Mouse (Mus musculus) kidney, postnatal 0 days (tissue): Measurements from ENCODE around the gene Ifi27l2a. TPM values are rescaled to one million over a fixed set of nuclear protein-coding genes. Genes with fewer than 3 reads are reported as not detected.
"Not testable (repeated sequence)": the region's sequence is repeated elsewhere in the genome, so short reads cannot be mapped to it uniquely, and the experiment has no call there.

Experiments
- ATAC-seq: fragments of 200-750 bp; cut with Nextera tagmentation; replicated peaks from 2 replicates; pipeline ENCODE4 v1.8.0; 2017; ENCODE audit warnings: low read depth, moderate number of reproducible peaks, moderate TSS enrichment, moderate library complexity; ENCODE audit not compliant: low FRiP score
- DNase-seq: peaks from one replicate; pipeline ENCODE4 v3.0.0-alpha.2; 2016; ENCODE audit warnings: low spot score
- H3K27ac ChIP-seq: fragments of 300-500 bp; sonication (generic); 2 replicates; pipeline ENCODE4 v1.5.1; 2014; ENCODE audit warnings: mild to moderate bottlenecking
- H3K27me3 ChIP-seq: fragments of 300-500 bp; sonication (generic); 2 replicates; pipeline ENCODE4 v1.6.1; 2014; ENCODE audit warnings: low read length, mixed read lengths; ENCODE audit not compliant: insufficient read depth
- H3K36me3 ChIP-seq: fragments of 300-500 bp; sonication (generic); 2 replicates; pipeline ENCODE4 v1.6.1; 2014; ENCODE audit warnings: low read length, mixed read lengths; ENCODE audit not compliant: insufficient read depth
- H3K4me1 ChIP-seq: fragments of 300-500 bp; sonication (generic); replicated peaks from 2 replicates; pipeline ENCODE4 v1.6.1; 2014; ENCODE audit warnings: antibody characterized with exemption, low read length, mixed read lengths; ENCODE audit not compliant: insufficient read depth
- H3K4me2 ChIP-seq: fragments of 300-500 bp; sonication (generic); 2 replicates; pipeline ENCODE4 v1.6.1; 2014; ENCODE audit warnings: mild to moderate bottlenecking, low read length, moderate library complexity, mixed read lengths
- H3K4me3 ChIP-seq: fragments of 300-500 bp; sonication (generic); replicated peaks from 2 replicates; pipeline ENCODE4 v1.5.1; 2014; ENCODE audit warnings: low read depth, low read length
- H3K9ac ChIP-seq: fragments of 300-500 bp; sonication (generic); 2 replicates; pipeline ENCODE4 v1.6.1; 2014; ENCODE audit warnings: low read depth, low read length
- H3K9me3 ChIP-seq: fragments of 300-500 bp; sonication (generic); replicated peaks from 2 replicates; pipeline ENCODE4 v1.6.1; 2016; ENCODE audit warnings: low read length, inconsistent platforms, mixed read lengths
- CTCF ChIP-seq: IDR thresholded peaks from 2 replicates; pipeline ENCODE4 v1.5.1; 2016; ENCODE audit warnings: antibody characterized with exemption, low read depth, mild to moderate bottlenecking, moderate library complexity
- WGBS: fragments of 180-500 bp; shearing (Covaris S2); extraction: QIAGEN DNeasy Blood & Tissue Kit; methylation state at CpG from one replicate; pipeline ENCODE4 v1.1.7; 2014; 5-methylcytosine and 5-hydroxymethylcytosine counted together
- polyA plus RNA-seq: library from polyadenylated mRNA; unstranded; fragments of >200 nt; fragmentation: Nextera tagmentation; extraction: Ambion mirVana; gene quantifications from 2 replicates; pipeline ENCODE4 v1.2.1, GENCODE M21; 2015

Ifi27l2a gene
- polyA plus RNA-seq, 1 experiment from 2014 or later: 205 TPM

- Histone ChIP-seq H3K27me3 (no peaks in the 10 kb centered on the region), H3K9me3 (no peaks in the 10 kb centered on the region), H3K36me3 (no peaks in the 10 kb centered on the region), H3K9ac (no peak overlapping the region), H3K4me2 (no peak overlapping the region), H3K4me3 (no peak overlapping the region), H3K27ac (no peak overlapping the region), H3K4me1 (no peaks in the 10 kb centered on the region)
- 66% methylated on average over 2 of the region's 2 CpGs for WGBS
- TF ChIP-seq CTCF: no peak
- ATAC-seq (no peak), DNase-seq (no peak)
Measured at GRCm38 (mm10) chr12:103482781-103483180, 39.3 kb upstream of the Ifi27l2a start.

GRCm38 (mm10) chr12:103481671-103482070 is 38.2 kb upstream of the Ifi27l2a start:
- Histone ChIP-seq H3K4me1 (no peaks in the 10 kb centered on the region), H3K27ac (no peak overlapping the region), H3K9ac (no peak overlapping the region), H3K4me3 (no peak overlapping the region), H3K9me3 (no peaks in the 10 kb centered on the region), H3K27me3 (no peaks in the 10 kb centered on the region), H3K4me2 (no peak overlapping the region), H3K36me3 (no peaks in the 10 kb centered on the region)
- DNase-seq (no peak), ATAC-seq (no peak)
- no peak for TF ChIP-seq CTCF
- WGBS: 77% methylated on average over 5 of the region's 5 CpGs

GRCm38 (mm10) chr12:103477461-103478015 is 34.1 kb upstream of the Ifi27l2a start:
- no peak for TF ChIP-seq CTCF
- Histone ChIP-seq H3K4me1 (no peaks in the 10 kb centered on the region), H3K9ac (no peak overlapping the region), H3K9me3 (no peaks in the 10 kb centered on the region), H3K4me2 (no peak overlapping the region), H3K27ac (no peak overlapping the region), H3K4me3 (no peak overlapping the region), H3K36me3 (no peaks in the 10 kb centered on the region), H3K27me3 (no peaks in the 10 kb centered on the region)
- WGBS: 62% methylated on average over 7 of the region's 7 CpGs
- DNase-seq: no peak
- ATAC-seq: no peak

- TF ChIP-seq CTCF: no peak
- DNase-seq (no peak), ATAC-seq (no peak)
- H3K4me2 ChIP-seq: no peak overlapping the region
- H3K9me3 ChIP-seq: no peaks in the 10 kb centered on the region
- H3K4me3 ChIP-seq: no peak overlapping the region
- H3K27me3 ChIP-seq: no peaks in the 10 kb centered on the region
- no peaks in the 10 kb centered on the region for H3K36me3 ChIP-seq
- 61% methylated on average over 1 of the region's 1 CpGs for WGBS
- H3K4me1 ChIP-seq: no peaks in the 10 kb centered on the region
- no peak overlapping the region for H3K27ac ChIP-seq
- H3K9ac ChIP-seq: no peak overlapping the region
Measured at GRCm38 (mm10) chr12:103476779-103477389, 33.4 kb upstream of the Ifi27l2a start.

GRCm38 (mm10) chr12:103474481-103474880 is 31.0 kb upstream of the Ifi27l2a start:
- WGBS: 48% methylated on average over 2 of the region's 2 CpGs
- DNase-seq (no peak), ATAC-seq (no peak)
- H3K9me3 ChIP-seq: no peaks in the 10 kb centered on the region
- H3K4me3 ChIP-seq: no peak overlapping the region
- TF ChIP-seq CTCF: no peak
- no peak overlapping the region for H3K9ac ChIP-seq
- H3K4me1 ChIP-seq: no peaks in the 10 kb centered on the region
- no peaks in the 10 kb centered on the region for H3K36me3 ChIP-seq
- no peaks in the 10 kb centered on the region for H3K27me3 ChIP-seq
- no peak overlapping the region for H3K27ac ChIP-seq
- no peak overlapping the region for H3K4me2 ChIP-seq

GRCm38 (mm10) chr12:103457140-103457539 is 13.7 kb upstream of the Ifi27l2a start, which contains the start of gene Ifi27l2b:
Gene Ifi27l2b (minus strand): TSS chr12:103457223.
- Histone ChIP-seq H3K9ac (no peak within 1 kb of the TSS), H3K36me3 (no peaks in the 10 kb centered on the region), H3K27ac (no peak within 1 kb of the TSS), H3K9me3 (no peaks in the 10 kb centered on the region), H3K4me2 (no peak within 1 kb of the TSS), H3K4me3 (no peak within 1 kb of the TSS), H3K4me1 (no peaks in the 10 kb centered on the region), H3K27me3 (no peaks in the 10 kb centered on the region)
- WGBS: 60% methylated on average over 3 of the region's 3 CpGs
- TF ChIP-seq CTCF: no peak
- DNase-seq (no peak), ATAC-seq (no peak)

GRCm38 (mm10) chr12:103456727-103457126 is 13.2 kb upstream of the Ifi27l2a start:
- not testable (repeated sequence) for H3K4me2 ChIP-seq, H3K36me3 ChIP-seq, H3K4me1 ChIP-seq, H3K4me3 ChIP-seq, DNase-seq, H3K27ac ChIP-seq, ATAC-seq, H3K27me3 ChIP-seq, H3K9ac ChIP-seq, H3K9me3 ChIP-seq
- WGBS: no CpG with 5 or more reads among the region's 1 CpGs
